Mouse (Mus musculus): Measurements from ENCODE around the gene Hist1h2bk.

The Hist1h2bk gene

DNA sequence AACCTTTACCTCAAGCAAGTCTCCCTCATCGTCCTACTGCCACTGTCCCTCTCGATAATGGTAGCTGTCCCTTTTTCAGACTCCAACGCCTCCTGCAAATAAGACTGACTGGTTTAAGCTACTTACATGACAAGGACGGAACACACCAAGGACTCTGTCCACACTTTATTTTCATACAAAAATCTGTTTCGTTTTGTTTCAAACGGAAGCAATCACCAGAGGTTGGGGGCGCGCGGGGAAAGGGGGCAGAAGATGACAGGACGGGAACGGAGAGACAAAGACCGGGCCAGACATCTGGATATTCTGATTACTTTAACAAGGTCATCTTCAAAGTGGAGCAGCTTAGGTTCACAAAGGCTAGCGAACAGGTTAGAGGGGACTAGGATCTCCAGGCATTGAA lies 22.0 kb upstream of the Hist1h2bk start:
- in situ Hi-C loops (cut with MboI, MseI) = loop anchor here in 1 of 2 experiments (5.0 kb wide), 1 partner anchor 46 kb away; no protein-coding TSS in a partner anchor

DNA sequence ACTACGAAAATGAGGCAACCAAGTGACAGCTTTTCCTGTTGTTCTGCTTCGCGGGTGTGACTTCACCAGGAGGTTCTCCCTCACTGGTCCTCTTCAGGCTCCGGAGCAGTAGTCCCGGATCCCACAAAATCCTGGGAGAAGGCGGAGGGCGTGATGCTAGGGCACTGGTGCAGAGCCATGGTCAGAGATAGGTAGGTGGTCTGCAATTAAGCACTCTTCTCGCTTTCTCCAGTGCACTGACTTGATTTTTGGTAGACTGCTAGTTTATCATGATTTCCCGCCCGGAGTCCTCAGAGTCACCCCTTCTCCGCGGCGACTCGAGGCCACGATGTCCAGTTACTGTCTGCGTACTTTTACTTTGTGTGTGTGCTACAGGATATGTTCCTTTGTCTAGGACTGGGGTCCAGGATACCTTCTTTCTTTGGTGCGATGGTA lies 21.2 kb upstream of the Hist1h2bk start:
- in situ Hi-C loops (cut with MboI, MseI) = loop anchor here in 1 of 2 experiments (5.0 kb wide), 1 partner anchor 47 kb away; no protein-coding TSS in a partner anchor

DNA sequence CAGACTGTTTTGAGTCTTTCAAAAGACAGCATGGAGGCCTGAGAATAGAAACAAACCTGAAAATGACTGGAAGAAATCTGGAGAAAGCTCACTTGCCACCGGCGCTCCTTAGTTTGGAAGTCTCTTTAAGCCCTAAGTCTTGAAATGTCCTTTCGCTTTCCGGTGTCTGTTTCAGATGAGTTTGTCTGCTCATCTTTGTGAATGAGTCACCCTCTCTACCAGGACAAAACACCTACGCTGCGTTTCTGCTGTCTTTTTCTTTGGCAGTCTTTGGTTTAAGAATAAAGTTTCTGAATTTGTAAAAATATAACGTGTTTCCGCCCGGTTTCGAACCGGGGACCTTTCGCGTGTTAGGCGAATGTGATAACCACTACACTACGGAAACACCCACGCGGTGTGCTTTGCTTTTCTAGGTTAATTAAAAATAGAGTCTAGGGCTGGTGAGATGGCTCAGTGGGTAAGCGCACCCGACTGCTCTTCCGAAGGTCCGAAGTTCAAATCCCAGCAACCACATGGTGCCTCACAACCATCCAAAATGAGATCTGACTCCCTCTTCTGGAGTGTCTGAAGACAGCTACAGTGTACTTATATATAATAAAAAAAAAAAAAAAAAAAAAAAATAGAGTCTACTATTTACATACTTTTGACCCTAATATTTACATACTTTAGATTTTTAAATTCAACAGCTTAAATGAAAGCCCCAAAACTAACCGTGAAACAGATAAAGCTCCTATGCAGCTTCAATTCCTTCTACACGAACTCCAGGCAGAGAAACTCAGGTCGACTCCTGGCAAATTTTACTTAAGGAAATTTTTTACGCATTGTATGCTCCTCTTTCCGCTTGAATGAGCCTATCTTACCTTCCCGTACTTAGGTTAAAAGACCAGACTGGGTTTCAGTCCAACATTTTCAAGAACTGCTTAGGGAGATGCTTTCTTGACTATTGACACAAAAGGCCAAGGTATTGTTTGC lies 19.9 kb upstream of the Hist1h2bk start:
- in situ Hi-C loops (cut with MboI, MseI) = no loop called here

DNA sequence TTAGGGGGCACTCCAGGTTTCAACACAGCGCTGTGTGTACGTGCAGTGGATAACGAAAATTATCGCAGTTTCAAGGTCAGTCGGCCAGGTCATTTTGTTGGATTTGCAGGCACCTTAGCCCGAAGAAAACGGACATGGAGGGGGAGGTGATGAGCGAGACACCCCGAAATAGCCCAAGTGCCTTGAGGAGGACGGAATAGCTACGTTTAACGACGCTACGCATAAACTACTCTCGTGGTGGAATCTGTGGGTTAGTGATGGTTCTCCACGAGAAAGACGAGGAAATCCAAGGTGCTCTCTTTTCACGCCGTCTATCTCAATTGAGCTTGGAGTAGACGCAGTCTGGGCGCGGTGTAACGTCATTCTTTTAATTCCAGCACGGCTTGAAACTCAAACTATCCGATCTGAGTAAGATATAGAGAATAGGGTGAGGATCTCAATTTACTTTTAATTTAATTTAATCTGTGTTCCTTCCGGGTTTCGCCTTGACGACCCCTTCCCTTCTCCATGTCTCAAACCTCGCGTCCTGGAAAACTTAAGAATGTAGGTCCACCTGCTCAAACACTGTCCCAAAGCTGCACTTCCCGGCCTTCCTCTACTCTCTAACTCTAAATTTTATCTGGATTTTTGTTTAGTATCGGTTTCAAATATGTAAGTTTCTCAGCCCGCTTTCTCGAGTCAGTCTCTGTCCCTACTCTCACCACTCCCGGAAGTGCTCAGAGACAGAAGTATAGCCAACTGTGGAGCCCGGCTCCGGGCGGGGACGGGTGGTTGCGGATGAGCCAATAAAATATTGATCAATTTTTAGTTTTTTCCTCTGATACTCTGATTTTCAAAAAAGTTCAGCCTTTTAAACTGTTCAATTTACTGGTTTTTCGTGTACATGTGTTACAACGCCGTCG lies 15.5 kb upstream of the Hist1h2bk start:
- in situ Hi-C loops (cut with MboI, MseI) = loop anchor here (5.0 to 10.0 kb wide), 5 partner anchors 165 to 1497 kb away; partner anchors contain the start of gene Trim27 (in 2 of the 2)

DNA sequence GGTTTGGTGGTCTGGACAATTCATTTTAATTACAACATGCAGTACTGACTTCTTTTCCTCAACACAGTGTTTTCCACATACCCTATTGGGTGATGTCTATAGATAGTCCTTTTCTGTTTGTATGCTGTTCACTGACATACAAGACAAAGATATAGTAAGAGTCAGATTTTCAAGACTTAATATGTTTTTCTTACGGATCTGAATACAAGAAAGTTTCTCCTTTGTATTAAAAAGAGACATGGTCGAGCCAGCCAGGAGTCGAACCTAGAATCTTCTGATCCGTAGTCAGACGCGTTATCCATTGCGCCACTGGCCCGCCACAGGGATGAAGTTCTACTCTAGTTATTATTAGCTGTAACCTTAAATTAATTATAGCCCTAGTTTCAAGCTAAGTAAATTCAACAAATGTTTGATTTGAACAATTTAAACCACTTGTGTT lies 14.8 kb upstream of the Hist1h2bk start:
- in situ Hi-C loops (cut with MboI, MseI) = loop anchor here (5.0 to 10.0 kb wide), 5 partner anchors 166 to 1496 kb away; partner anchors contain the start of gene Trim27 (in 2 of the 2)

DNA sequence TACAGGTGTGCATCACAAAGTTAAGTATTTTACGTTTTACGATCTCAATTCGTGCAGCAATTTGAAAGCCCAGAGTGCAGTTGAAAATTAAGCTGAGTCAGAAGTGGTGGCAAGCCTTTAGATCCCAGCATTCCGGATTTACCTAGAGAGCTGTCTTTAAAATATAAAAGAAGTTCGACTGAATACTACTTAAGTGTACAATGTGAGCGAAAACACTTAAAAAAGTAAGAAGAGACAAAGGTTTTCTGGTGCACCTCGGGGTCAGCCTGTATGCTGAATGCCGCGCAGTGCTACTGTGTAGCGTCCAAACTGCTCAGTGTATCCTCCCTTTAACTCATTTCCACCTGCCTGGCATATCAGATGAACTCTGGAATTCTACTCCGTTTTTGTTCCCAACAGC lies 14.1 kb upstream of the Hist1h2bk start:
- in situ Hi-C loops (cut with MboI, MseI) = loop anchor here (5.0 to 10.0 kb wide), 5 partner anchors 167 to 1496 kb away; partner anchors contain the start of gene Trim27 (in 2 of the 2)

DNA sequence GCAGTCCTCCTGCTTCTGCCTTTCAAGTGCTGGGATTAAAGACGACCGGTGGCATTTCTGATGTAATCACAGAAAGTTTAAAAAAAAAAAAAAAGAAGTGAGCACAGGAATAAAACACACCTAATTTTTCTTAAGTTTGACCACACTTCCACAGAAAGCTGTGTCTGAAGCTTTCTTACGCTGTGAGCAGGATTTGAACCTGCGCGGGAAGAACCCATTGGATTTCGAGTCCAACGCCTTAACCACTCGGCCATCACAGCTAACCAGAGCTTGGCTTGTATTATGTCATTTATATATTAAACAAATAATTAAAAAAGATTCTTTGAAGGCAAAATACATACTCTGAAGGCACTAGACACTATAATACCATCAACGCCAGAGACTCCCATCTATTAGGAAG lies 13.4 kb upstream of the Hist1h2bk start:
- in situ Hi-C loops (cut with MboI, MseI) = loop anchor here (5.0 to 10.0 kb wide), 5 partner anchors 167 to 1495 kb away; partner anchors contain the start of gene Trim27 (in 2 of the 2)

DNA sequence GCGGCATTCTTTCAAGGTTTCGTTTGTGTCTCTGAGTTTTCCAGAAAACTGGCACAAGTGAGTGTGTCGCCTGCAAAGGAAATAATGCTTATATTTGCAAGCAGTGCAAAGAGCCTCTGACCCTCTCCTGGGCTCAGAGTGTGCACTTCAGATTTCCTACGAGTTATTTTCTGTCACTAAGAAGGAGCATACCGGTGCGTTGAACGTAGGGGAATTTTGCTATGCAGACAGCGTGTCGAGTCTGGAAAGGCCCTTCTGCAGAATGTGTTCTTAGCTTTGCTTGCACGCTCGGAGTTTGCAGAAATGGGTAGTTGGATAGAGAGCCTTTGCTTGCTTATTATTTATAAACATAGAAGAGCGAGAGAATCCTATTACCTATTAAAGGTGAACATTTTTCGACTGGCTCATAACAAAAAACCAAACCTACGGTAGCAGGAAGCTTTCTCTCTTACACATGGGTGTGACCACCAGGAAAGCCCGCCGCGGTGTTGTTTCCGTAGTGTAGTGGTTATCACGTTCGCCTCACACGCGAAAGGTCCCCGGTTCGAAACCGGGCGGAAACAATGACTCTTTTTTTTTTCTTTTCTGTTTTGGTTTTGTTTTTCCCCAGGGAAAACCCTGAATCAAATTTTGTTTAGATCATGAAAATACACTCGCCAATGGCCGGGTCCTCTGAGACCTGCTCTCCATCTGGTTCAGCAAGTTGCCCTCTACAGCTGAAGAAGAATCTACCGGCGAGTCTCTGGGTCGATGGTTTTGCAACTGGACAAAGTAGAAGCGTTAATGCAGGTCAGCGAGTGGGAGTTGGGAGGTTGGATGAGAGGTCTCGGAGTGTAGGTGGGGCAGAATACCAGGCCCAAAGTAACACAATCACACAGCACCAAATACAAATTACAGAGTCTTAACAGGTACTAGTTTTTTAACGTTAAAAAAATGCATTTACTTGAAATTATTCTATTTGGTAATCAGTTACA lies 9.3 kb upstream of the Hist1h2bk start:
- in situ Hi-C loops (cut with MboI, MseI) = loop anchor here (5.0 to 10.0 kb wide), 5 partner anchors 54 to 1408 kb away; partner anchors contain the start of gene Trim27 (in 2 of the 2)

DNA sequence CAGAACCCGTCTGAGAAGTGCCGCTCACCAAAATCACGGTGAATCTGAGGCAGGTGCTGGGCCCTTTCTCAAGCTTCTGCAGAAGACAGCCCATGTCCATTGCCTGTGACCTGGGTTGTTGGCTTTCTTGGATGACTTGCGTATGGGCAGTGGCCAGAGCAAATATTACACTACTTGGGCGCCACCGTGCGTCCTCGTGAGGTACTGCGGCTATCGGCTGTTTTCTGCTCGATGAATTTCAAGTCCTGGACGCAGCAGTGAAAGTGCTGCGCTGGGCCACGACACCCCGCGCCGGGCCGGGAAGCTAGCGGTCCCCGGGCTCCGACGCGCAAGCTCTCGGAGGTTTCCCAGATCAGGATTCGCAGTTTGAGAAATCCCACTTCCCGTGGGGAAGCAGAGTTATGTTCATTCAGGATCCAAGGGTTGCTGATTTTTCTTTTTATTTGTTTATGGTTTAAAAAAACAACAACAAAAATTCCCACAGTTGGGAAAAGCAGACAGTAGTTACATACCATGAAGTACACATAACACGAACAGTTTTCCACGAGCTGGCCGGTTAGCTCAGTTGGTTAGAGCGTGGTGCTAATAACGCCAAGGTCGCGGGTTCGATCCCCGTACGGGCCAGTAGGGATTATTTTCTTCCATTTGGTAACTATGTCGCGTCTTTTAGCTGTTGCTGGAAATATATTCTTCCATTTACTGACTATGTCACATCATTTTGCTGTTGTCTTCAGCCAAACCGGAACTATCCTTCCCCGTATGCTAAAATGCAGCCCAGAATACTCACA lies 6.8 kb upstream of the Hist1h2bk start:
- in situ Hi-C loops (cut with MboI, MseI) = loop anchor here (5.0 to 10.0 kb wide), 5 partner anchors 57 to 1406 kb away; partner anchors contain the start of gene Trim27 (in 2 of the 2)

DNA sequence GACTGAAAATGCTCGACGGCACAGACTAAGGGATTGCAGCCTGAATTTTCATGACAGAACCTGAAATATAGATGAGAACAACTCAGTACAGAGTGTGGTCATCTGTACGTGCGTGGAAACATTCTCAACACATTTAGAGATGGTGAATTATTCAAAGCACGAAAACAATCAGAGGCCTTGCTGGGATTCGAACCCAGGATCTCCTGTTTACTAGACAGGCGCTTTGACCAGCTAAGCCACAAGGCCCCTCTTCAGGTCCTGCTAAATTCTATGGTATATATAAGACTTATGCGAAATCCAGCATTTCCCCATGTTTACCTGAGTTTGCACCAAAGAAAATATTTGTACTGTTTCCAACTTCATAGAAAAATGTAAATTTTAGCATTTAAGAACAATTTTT lies 5.7 kb upstream of the Hist1h2bk start:
- in situ Hi-C loops (cut with MboI, MseI) = loop anchor here (5.0 to 10.0 kb wide), 8 partner anchors 58 to 1487 kb away; partner anchors contain the start of gene Trim27 (in 2 of the 2)

DNA sequence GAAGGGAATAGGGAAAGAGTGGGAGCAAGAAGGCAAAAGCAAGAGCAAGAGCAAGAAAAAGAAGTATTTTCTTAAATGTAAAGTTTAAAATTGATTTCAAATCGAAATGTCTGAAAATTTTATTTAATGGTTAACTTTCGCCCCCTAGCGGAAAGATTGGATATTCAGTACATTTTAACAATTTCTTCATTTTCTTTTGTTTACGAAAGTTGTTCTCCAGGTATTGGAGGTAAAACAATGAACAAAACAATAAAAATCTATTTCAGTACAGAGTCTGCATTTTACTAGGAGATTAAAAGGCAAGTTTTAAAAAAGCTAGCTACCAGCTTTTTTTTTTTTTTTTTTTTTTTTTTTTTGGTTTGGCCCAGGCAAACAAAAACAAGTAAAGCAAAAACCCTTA lies 5.2 kb upstream of the Hist1h2bk start:
- in situ Hi-C loops (cut with MboI, MseI) = loop anchor here (5.0 to 10.0 kb wide), 4 partner anchors 103 to 1487 kb away; no protein-coding TSS in a partner anchor

DNA sequence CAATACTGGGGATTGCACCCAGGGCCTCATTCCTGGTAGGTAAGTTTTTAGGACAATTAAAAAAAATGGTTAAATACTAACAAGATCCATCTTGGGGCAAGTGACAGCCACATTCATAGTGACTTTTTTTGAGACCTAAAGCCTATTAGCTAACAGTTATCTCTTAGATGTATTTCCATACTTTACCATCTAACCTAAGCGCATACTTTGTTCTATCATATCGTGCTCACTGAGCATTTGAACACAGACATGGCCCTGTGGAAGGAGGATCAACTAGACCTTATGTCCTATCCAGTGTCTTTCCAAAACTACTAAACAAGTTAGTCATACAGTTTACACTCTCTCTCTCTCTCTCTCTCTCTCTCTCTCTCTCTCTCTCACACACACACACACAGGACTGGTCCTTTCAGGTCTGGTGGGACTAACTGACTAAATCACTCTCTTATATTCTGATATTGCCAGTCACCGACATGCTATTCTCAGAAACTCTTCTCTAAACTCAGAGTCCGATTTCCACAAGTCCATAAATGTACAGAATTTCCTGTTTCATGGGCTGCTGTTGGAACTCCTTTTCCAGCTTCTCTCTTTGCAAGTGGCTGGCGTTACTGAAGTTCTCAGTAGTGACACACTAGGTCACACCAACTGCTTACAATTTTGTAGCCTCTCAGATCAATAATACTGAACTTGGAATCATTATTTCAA lies 1.8 kb upstream of the Hist1h2bk start:
- in situ Hi-C loops (cut with MboI, MseI) = loop anchor here (5.0 to 10.0 kb wide), 4 partner anchors 107 to 1483 kb away; no protein-coding TSS in a partner anchor

DNA sequence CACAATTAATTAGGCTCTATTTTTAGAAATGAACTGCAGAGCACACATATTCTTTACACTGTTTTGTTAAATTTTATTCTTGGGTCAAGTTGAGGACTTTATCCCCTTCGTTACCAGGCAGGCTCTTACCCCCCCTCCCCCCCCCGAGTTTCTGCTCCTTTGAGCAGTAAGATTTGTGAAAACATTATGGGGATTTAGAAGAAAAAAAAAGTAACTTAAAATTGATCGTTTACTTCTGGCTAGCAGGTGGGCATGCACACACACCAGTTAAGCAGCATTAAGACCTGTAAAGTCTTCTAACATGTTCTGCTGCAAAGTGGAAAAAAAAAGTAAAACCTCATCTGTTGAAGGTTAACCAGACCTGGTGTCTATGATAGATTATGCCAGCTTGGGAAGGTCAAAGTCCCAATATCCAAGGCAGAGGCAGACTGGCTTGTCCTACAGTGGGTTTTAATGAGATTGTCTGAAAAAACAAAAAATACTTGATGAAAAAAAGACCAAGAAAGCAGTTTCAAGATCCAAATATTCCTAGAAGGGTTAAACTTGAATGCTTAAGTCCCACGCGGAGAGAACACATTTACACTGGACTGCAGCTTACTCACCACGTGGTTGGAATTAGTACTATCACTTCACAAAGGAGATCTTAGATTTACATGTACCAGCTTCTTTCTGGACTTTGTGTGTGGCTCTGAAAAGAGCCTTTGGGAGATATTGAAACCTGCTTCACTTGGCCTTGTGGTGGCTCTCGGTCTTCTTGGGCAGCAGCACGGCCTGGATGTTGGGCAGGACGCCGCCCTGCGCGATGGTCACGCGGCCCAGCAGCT lies 1.0 kb upstream of the Hist1h2bk start:
- in situ Hi-C loops (cut with MboI, MseI) = loop anchor here (5.0 to 10.0 kb wide), 8 partner anchors 107 to 1713 kb away; partner anchors contain the start of genes Hist1h2bb (in 2 of the 2), Hist1h3c (in 2 of the 2), Hist1h2ad (in 1 of the 2) and Hist1h2ae (in 1 of the 2)

DNA sequence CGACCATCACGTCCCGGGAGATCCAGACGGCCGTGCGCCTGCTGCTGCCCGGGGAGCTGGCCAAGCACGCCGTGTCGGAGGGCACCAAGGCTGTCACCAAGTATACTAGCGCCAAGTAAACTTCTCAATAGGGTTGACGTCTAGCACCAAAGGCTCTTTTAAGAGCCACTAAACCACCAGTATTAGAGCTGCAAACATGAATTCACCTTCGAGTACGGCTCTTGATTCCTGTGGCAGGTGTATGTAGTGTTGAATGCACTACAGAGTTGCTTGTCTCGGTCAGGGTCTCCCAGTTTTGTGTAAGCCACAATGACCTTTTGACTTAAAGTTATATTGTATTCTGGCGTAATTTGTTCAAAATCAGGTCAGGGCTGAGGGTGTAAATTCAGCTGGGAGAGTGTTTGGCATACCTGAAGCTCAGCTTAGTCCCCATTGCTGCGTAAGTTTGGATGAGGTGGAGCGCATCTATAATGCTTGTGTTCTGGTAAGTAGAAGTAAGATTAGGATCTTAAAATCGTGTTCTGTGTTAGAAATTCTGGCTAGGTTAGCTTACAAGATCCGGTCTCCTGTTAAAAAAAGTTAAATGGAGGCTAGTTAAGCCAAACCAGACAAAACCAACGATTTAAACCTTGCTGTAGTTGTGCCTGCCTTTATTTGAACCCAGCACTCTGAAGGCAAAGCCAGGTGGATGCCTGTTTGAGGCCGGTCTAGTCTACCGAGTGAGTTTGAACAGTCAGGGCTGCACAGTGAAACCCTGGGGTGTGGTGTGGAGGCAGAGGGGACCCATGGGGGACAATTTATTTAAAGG lies 683 bp downstream of the Hist1h2bk start:
- in situ Hi-C loops (cut with MboI, MseI) = loop anchor here (5.0 to 10.0 kb wide), 5 partner anchors 212 to 1711 kb away; partner anchors contain the start of genes Hist1h2bb (in 2 of the 2), Hist1h3c (in 2 of the 2), Hist1h2ad (in 1 of the 2) and Hist1h2ae (in 1 of the 2)

DNA sequence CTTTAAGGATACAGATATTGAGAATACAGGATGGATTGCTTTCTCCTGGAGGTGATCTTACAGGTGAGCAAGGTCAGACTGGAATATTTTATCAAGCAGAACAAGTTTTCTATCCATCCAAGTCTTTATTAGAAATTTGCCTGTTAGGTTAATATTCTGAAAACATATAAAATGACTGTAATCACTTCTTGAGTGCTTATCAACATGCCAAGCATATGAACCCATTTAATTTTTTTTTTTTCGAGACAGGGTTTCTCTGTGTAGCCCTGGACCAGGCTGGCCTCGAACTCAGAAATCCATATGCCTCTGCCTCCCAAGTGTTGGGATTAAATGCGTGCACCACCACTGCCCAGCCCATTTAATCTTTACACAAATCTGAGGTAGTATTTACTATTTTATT lies 1.3 kb downstream of the Hist1h2bk start:
- in situ Hi-C loops (cut with MboI, MseI) = loop anchor here (5.0 to 10.0 kb wide), 5 partner anchors 212 to 1710 kb away; partner anchors contain the start of genes Hist1h2bb (in 2 of the 2), Hist1h3c (in 2 of the 2), Hist1h2ad (in 1 of the 2) and Hist1h2ae (in 1 of the 2)

DNA sequence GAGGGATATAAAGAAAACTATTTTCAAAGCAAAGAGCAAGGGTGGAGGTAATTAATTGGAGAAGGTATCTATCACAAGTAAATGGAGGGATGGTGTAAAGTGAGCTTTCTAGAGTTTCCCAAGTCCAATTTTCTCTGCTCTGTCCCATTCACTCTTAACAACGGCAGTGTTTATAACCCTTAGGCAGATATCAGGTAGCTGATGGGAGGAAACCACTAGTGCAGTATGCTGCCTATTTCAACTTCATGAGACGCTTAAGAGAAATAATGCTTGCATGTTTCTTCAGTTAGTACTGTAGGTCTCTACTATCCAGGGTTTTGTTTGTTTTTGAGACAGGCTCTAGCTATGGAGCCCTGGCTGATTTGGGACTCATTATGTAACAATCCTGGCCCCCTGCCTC lies 1.7 kb downstream of the Hist1h2bk start:
- in situ Hi-C loops (cut with MboI, MseI) = loop anchor here (5.0 to 10.0 kb wide), 5 partner anchors 213 to 1710 kb away; partner anchors contain the start of genes Hist1h2bb (in 2 of the 2), Hist1h3c (in 2 of the 2), Hist1h2ad (in 1 of the 2) and Hist1h2ae (in 1 of the 2)

Data from T-helper 17 cell (primary cell).